Mouse (Mus musculus) liver, adult 2 months (tissue): ENCODE results near the gene Hexb.

ENCODE experiments used
- CTCF ChIP-seq: fragments of 200-500 bp; IDR thresholded peaks from 2 replicates; pipeline ENCODE4 v1.5.1; 2011; ENCODE audit warnings: low read depth, low read length, control low read depth
- POLR2A ChIP-seq: fragments of 200-500 bp; IDR thresholded peaks from 2 replicates; pipeline ENCODE4 v1.6.1; 2011; ENCODE audit warnings: low read length, control low read depth; ENCODE audit not compliant: insufficient read depth; ENCODE audit errors: extremely low read depth

DNA sequence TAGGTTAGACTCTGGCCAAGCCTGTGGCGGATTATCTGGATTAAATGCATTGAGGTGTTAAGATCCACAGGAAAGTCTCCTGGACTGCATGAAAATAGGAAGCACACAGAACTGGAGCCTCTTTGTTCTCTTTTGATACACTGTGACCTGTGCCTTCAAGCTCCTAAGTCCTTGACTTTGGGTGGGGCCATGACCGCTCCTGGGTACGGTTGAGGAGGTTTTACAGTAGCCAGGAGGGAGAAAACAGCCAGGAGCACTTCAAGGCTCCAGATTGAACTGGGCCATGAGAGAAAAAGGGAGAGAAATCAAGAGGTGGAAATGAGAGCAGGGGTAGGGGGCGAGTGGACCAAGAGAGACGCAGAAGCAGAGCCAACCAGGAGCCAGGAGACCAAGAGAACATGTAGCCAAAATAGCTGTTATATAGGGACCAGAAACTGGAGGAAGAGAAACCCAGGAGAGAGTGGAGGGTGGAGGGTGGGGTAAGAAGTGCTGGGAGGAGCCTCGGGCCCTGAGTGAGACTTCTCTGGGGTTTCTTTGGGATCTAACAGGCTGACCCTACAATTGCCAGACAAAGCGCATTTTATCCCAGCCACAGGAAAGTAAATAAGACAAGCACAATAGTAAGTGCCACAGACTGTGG lies 9.4 kb upstream of the Hexb start:
- TF ChIP-seq POLR2A, result no peak
- no peak for TF ChIP-seq CTCF
